Comparison of ENCODE assay signal across 24 mouse cellular contexts in genomic region chr13:35226142-35226829, GRCm38 (mm10).
DNase-seq lines count a peak whose midpoint lies in the region; ATAC-seq lines count a peak whose summit lies in the region.
"Had no signal": no experiment of that assay in that cellular context is flagged by ENCODE, and none has a peak within 500 bp of the region (broad histone marks: within the 10 kb centered on the region; RNA-seq: fewer than 3 reads in every experiment).

No protein-coding gene starts in this region.

- H3K27me3 ChIP-seq in intestine, embryonic 16.5 days (replicated peaks; ENCODE audit: control insufficient read depth, insufficient read depth, low read length): no peaks in the 10 kb centered on the region
- H3K27me3 ChIP-seq in hindbrain, embryonic 13.5 days: no peaks in the 10 kb centered on the region
- H3K27me3 ChIP-seq: embryonic facial prominence, embryonic 12.5 days; heart, embryonic 15.5 days had no signal

- no peak overlapping the region for H3K4me3 ChIP-seq in intestine, embryonic 16.5 days (ENCODE audit: low read length)
- no peak overlapping the region for H3K4me3 ChIP-seq in hindbrain, embryonic 13.5 days
- H3K4me3 ChIP-seq: embryonic facial prominence, embryonic 12.5 days; heart, embryonic 15.5 days had no signal

- no peak overlapping the region for H3K9ac ChIP-seq in intestine, embryonic 16.5 days (ENCODE audit: low read depth, low read length)
- no peak overlapping the region for H3K9ac ChIP-seq in hindbrain, embryonic 13.5 days
- H3K9ac ChIP-seq: embryonic facial prominence, embryonic 12.5 days; heart, embryonic 15.5 days; hindbrain, embryonic 14.5 days had no signal

- peak; percentile 84 for ATAC-seq in intestine, embryonic 16.5 days
- ATAC-seq in hindbrain, embryonic 13.5 days (ENCODE audit: low FRiP score): no peak
- ATAC-seq: CD4-positive, CD25-positive, alpha-beta regulatory T cell, adult 4 months; forebrain, embryonic 16.5 days had no signal

- peak overlapping the region; percentile 51 for H3K27ac ChIP-seq in intestine, embryonic 16.5 days (ENCODE audit: low read length)
- H3K27ac ChIP-seq in hindbrain, embryonic 13.5 days: no peak overlapping the region
- H3K27ac ChIP-seq: embryonic facial prominence, embryonic 12.5 days; heart, embryonic 15.5 days; hindbrain, embryonic 14.5 days had no signal

- no peaks in the 10 kb centered on the region for H3K9me3 ChIP-seq in intestine, embryonic 16.5 days (ENCODE audit: control insufficient read depth, low read length)
- H3K9me3 ChIP-seq in hindbrain, embryonic 13.5 days: no peaks in the 10 kb centered on the region
- H3K9me3 ChIP-seq: heart, embryonic 15.5 days had no signal

- H3K4me1 ChIP-seq in intestine, embryonic 16.5 days (ENCODE audit: control insufficient read depth, insufficient read depth, low read length): no peaks in the 10 kb centered on the region
- H3K4me1 ChIP-seq in hindbrain, embryonic 13.5 days (replicated peaks): no peaks in the 10 kb centered on the region
- H3K4me1 ChIP-seq: embryonic facial prominence, embryonic 12.5 days; heart, embryonic 15.5 days had no signal

- WGBS in intestine, embryonic 16.5 days: 59% methylated on average over 7 of the region's 7 CpGs
- WGBS in hindbrain, embryonic 13.5 days: 80% methylated on average over 7 of the region's 7 CpGs

- no peak overlapping the region for H3K4me2 ChIP-seq in intestine, embryonic 16.5 days (ENCODE audit: low read depth, low read length)
- no peak overlapping the region for H3K4me2 ChIP-seq in hindbrain, embryonic 13.5 days
- H3K4me2 ChIP-seq: embryonic facial prominence, embryonic 12.5 days; heart, embryonic 11.5 days; heart, embryonic 15.5 days; hindbrain, embryonic 14.5 days had no signal

- no peaks in the 10 kb centered on the region for H3K36me3 ChIP-seq in intestine, embryonic 16.5 days (ENCODE audit: control insufficient read depth, insufficient read depth, low read length)
- H3K36me3 ChIP-seq in hindbrain, embryonic 13.5 days: no peaks in the 10 kb centered on the region
- H3K36me3 ChIP-seq: embryonic facial prominence, embryonic 12.5 days; G1E; heart, embryonic 15.5 days had no signal

- peak; percentile 21 to 22 for DNase-seq in frontal cortex, postnatal 36 days (ENCODE audit: low spot score in 2 of 2)
- DNase-seq in frontal cortex, postnatal 10 days (ENCODE audit: low spot score in 2 of 2): no peak
- DNase-seq in 3T3-L1 (ENCODE audit: low read depth, low spot score): peak; percentile 4
- DNase-seq in brain, adult 2 months (ENCODE audit: low read depth, low spot score): peak; percentile 66
- DNase-seq in urinary bladder, postnatal 14 days (ENCODE audit: low spot score): no peak
- DNase-seq: adrenal gland, adult 8-10 months; adrenal gland, postnatal 36 days; B cell, adult 2 months; cerebellum, adult 11-12 months; cerebellum, adult 9-10 months; cerebellum, postnatal 25 days; gastrocnemius, postnatal 36 days; heart, adult 11 months; heart, postnatal 14 days; kidney, adult 18-20 months had no signal

Comparison
In these comparisons a context has a peak if more than half of its experiments do, and no peak if none do; other contexts are left out.
1. DNase-seq: peak in frontal cortex, postnatal 36 days (2 of 2), 3T3-L1 (single experiment) and brain, adult 2 months (single experiment); none in frontal cortex, postnatal 10 days (0 of 2) and urinary bladder, postnatal 14 days (single experiment).